Mouse (Mus musculus): ENCODE results near the gene Ndufs8.

DNA sequence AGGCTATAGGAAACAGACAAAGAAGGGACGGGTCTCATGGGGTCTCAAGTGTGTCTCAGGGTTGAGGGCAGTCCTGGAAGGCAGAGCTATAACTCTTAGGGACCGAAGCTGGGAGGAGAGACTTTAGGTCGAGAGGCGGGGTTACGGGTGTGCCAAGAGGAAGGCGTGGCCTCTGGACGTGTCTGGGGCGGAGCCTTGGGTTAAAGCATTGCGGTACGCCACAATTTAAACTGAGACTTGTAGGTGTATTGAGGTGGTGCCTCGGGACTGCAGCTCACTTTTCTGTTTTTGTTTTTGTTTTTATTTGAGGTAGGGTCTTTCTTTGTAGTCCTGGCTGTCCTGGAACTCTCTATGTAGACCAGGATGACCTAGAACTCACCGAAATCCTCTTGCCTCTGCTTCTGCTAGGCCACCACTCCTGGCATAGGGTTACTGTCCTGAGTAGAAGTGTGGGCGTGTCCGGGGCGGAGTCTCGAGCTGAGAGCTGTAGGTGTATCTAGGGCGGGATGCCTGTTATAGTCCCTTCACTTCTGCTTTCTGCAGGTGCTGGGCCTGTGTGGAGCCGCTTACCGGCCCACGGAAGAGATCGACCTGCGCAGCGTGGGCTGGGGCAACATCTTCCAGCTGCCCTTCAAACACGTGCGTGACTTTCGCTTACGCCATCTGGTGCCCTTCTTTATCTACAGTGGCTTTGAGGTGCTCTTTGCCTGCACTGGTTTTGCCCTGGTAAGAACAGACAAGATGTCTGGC is 30.6 kb upstream of the Ndufs8 start:
- no peak for TF ChIP-seq POLR2A (IDR thresholded peaks at IDR 0.05; ENCODE audit: extremely low read depth, insufficient read depth, low read length)
- no peak for TF ChIP-seq CTCF (IDR thresholded peaks at IDR 0.05; ENCODE audit: extremely low read depth, insufficient read depth, low read length)
